Mouse (Mus musculus) right cerebral cortex, adult 18-20 months (tissue): ENCODE measurements around the gene Scarf2.
A peak's percentile ranks its signal among the peaks of the same experiment; 100 is the strongest.

Source experiments
- DNase-seq: peaks from one replicate; pipeline ENCODE4 v3.0.0; 2022; ENCODE audit warnings: mixed read lengths

Scarf2 gene

GRCm38 (mm10) chr16:17832821-17833220 lies 35.7 kb downstream of the Scarf2 start, which contains the start of gene B830017H08Rik:
TSS of gene B830017H08Rik (plus strand) at chr16:17833121.
- DNase-seq, result no peak

DNA sequence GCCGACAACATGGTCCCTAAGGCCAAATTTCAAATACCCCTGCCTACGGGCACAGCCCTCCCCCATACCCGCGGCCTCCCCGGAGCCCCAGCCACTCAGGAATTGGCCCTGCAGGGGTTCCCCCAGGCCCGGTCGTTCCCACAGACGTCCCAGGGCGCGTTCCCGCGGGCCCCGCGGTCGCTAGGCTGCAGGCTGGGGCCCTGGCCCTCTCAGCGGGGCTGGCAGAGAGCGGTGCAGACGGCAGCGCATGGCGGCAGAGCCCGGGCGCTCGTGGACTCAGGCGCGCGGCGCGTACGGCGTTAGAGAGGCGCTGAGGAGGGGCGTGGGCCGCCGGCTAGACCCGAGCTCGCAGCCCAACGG lies 36.2 kb downstream of the Scarf2 start:
- peak; percentile 50 for DNase-seq

DNA sequence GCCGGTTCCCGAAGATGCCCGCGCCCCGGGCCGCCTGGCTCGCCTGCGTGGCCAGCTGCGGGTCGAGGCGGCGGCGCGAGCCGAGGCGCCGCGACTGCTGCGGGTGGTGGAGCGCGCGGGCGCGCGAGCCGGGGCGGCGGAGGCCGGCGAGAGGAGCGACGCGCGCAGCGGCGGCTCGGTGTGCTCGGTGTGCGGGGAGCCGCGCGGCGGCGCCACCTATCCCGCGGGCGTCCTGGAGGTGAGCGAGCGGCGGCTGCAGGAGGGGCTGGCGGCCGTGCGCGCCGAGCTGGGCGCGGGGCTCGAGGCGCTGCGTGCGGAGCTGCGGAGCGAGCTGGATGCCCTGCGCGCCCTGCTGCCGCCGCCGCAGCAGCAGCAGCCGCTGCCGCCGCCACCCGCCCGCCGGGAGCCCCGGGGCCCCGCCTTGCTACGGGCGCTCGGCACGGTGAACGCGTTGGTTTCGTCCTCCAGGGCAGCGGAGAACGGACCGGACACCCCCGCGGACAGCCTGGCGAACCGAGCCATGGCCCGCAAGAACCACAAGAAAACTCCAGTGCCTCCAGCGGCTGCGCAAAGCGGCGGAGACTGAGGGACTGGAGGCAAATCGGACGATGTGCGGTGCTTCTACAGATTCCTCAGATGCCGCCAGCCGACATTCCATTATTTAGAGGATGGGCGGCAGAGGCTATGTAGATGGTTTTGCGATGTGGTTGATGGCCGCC lies 36.8 kb downstream of the Scarf2 start:
- DNase-seq, result peak; percentile 68

DNA sequence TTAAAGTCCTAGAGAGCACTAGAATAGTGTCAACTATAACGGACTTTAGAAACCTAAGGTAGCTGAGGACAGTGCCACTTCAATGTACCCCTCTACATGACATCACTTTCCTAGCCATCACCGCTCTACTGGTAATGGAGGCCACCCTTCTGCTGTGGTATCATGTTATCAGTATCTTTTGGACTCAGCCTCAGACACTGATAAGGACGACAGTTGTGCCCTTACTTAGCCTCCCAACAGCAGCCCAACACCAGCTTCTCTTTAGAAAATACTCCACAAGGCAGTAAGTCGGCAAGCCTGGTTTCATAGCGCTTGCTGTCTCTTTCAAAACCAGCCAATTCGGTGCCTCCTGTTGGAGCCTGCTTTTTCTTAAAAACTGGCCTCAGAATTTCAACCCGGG lies 37.5 kb downstream of the Scarf2 start:
- DNase-seq, result no peak

DNA sequence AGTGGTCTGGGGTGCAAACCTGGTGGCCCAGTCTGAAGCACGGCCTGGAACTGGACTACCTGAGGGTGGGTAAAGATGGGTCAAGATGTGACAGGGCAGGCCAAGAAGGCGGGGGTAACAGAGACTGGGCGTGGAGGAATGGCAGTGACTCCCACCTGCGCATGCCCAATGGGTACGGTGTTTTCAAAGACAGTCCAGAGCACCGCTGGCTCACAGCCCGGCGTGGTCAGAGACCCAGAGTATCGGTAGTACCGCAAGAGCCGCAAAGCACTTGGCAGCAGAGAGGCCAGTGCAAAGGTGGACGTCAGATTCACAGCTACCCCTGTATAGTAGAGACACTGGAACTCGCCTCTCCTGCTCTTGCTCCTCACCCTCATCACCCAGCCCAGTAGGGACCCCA lies 38.4 kb downstream of the Scarf2 start:
- DNase-seq, result no peak

- DNase-seq, result no peak
These were observed 41.0 kb downstream of the Scarf2 start, which contains the start of gene Car15 for GRCm38 (mm10) chr16:17838051-17838450. TSS of gene Car15 (minus strand) at chr16:17838364.

- no peak for DNase-seq
These were observed 42.9 kb downstream of the Scarf2 start for GRCm38 (mm10) chr16:17839976-17840375.

GRCm38 (mm10) chr16:17842437-17842836 lies 45.4 kb downstream of the Scarf2 start:
- DNase-seq, result no peak

DNA sequence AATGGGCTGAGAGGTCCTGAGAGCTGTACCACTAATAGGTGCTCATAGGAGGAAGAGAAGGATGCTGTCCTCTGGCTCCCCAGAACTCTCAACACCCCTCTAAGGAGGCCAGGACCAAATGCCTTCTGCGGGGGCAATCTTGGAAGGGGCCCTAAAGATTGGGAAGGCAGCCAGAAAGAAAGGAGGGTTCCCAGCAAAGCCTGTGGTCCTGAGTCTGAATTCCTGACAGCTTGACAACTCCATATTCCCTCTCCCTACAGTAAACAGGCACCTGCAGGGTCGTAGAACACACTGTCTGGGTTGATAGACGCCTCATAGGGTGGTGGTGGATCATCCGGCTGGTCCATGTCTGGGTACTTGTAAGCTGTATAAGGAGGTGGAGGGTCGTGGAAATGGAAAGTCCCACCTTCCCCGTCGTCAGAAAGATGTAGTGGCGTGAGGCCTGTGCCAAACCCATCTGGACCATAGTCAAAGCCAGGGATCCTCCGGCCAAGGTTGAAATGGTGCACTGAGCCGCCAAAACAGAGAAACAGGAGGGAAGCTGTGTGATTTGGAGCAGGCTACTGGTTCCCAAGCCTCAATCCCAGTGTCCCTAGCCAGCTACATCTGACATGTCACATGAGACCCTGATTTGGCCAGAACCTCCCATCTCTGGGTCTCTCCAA lies 46.8 kb downstream of the Scarf2 start:
- no peak for DNase-seq

DNA sequence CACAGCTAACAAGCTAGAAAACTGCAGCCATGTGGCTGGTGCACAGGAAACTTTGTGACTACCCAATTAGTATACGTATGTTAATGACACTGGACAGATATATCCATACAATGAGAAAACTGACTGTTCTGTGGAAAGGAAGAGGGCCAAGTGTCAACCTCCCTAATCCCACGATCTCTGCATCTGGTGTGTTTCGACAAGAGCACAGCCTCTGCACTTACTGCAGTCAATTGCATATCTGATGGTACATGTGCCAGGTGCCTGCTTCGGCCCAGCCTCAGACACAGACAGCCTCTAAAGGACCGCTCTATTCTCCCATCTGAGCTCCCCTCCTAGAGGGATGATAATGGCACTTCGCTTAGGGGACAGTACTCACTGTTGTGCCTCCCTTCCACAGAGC lies 51.3 kb downstream of the Scarf2 start:
- DNase-seq, result no peak

- peak; percentile 59 for DNase-seq
These were observed 51.8 kb downstream of the Scarf2 start for GRCm38 (mm10) chr16:17848928-17849327.

GRCm38 (mm10) chr16:17849486-17849885 lies 52.4 kb downstream of the Scarf2 start:
- DNase-seq, result no peak

DNA sequence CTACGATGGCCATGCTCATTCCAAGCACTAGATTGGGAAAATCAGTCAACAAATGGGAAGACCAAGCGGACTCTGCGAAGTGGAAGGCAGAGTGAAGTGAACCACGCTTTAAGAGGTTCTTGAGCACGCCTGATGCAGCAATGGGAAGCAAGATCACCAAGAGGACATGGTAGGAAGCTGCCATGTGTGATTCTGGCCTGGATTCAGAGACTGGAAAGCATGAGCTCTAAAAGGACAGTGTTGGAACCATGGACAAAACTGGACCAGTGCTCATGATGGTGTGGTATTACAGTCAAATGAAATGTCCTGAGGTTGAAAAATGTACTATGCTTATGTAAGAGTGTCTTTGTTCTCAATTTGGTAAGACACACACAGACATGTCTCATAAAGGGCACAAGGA lies 54.2 kb downstream of the Scarf2 start:
- no peak for DNase-seq

DNA sequence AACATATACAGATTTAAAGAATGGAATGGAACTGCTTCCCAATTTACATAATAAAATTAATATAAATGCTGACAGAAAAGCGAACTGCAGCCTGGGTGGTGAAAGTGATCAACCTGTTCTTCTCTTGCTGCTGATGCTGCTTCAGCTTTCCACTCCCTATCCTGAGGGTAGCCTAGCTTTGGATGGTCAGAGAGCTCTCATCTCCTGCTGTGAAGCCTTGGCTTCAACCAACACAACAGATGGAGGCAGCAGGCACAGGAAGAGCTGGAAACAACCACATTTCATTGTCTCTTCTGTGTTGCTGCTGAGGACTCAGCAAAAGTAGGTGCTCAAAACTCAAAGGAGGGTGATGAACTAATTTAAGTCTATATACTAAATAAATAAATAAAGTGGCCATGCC lies 54.8 kb downstream of the Scarf2 start:
- no peak for DNase-seq

GRCm38 (mm10) chr16:17853263-17853662 lies 56.2 kb downstream of the Scarf2 start:
- DNase-seq, result no peak

DNA sequence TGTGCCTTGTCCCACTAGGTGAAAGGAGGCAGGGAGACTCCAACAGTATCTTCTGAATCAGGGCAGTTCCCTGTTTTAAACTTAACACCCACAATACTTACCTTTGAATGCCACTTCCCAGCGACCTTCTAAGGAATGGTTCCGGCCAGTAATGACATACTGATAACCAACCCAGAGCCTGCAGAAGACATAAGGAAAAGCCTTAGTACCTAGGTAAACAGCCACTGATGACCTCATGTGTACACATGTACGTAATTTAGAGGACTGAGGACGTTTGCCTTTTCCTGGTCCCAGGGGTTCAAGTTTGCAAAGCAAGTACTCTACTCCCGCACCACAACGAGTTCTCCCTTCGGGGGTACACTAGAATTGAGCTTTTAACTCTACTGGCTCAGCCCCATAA lies 60.1 kb downstream of the Scarf2 start:
- no peak for DNase-seq
